Mouse (Mus musculus) thymus, postnatal 10 days (tissue): ENCODE results near the gene Tnfsf13.

ENCODE experiments used
- DNase-seq, 2 experiments: peaks; one replicate each; pipeline ENCODE4 v3.0.0; 2021; ENCODE audit warnings: low spot score in 2 of 2

Gene Tnfsf13

DNA sequence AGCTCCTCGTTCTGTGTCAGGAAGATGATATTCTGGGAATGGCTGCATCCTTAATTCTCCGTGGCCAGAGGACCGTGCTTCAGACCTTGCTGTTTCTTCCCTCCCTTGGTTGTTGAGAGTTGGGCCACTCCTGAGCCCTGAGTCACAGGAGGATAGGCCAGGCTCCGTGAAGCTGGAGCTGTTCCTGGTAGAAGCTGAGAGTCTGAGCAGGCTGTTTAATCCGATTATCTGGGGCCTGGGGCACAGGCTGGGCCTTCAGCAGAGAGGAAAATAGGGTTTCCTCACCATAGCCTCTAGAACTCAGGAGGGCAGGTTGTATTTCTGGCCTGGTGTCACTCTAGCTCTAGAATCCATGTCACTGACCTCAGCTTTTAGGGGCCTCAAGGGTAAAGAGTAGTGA, 32.2 kb downstream of the Tnfsf13 start:
- DNase-seq: no peak

DNA sequence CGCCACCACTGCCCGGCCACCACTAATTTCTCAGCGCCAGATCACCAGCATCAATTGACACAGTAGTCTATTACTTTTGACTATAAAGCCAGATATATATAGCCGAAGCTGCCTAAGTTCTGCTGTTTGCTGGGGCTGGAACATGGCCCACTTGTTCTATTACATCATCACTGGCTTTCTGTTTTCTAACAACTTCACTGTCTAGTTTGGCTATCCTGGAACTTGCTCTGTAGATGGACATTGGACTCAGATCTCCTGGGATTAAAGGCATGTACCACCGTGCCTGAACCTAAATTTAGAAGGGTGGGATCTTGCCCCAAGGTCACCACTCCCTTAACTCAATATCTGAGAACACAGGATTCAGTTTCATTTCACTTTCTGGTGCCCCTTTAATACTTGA, 39.7 kb downstream of the Tnfsf13 start:
- no peak for DNase-seq

DNA sequence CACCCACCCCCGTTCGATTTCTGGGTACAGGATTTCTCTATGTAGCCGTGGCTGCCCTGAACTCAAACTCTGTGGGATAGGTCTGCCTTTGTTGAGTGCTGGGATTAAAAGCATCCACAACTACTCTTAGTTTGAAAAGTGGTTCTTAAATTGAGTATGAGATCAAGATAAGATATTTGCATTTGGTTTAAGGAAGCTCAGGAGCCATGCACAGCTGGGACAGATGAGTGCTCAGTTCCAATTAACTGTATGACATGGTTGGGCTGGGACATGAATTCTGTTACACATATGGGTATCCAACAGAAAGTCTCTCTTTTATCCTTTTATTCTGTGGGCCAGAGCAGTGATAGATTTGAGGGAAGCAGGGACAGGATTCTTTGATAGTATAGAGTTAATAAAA, 50.1 kb downstream of the Tnfsf13 start:
- no peak for DNase-seq

DNA sequence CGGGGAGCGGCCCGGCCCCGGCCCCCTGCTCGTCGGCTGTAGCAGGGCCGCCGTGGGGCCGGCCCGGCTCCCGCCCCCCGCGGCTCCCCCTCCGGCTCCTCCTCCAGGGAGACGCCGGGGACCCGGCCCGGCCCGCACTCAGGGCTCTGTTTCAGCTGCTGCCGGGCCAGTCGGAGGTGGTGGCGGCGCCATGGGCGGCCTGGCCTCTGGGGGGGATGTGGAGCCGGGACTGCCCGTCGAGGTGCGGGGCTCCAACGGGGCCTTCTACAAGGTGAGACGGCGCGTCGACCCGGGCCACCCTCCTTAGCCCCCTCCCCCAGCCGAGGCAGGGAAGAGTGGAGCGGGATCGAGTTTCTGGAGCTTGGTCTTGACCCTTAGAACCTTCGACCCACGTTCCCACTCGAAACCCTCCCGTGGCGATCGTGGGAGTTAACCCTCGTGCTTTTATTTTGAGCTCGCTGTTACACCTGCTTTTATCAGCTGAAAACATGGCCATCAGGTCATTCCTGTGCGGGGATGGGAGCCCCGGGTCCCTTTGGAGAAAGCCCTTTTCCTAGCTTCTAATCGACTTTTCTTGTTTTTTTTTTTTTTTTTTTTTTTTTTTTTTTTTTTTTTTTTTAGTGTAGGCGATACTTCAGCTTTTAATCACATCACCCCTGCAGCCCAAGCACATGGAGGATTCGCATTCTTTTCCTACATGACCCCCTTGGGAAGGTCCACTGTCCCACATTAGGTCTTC, 52.3 kb downstream of the Tnfsf13 start:
- no peak for DNase-seq
